Mouse (Mus musculus) fat pad, adult 2 months (tissue): ENCODE results near the gene Robo3.

Experiments
- DNase-seq: peaks from one replicate; pipeline ENCODE4 v3.0.0-alpha.2; 2011; ENCODE audit warnings: low read depth, low spot score; ENCODE audit errors: extremely low read depth

The Robo3 gene

DNA sequence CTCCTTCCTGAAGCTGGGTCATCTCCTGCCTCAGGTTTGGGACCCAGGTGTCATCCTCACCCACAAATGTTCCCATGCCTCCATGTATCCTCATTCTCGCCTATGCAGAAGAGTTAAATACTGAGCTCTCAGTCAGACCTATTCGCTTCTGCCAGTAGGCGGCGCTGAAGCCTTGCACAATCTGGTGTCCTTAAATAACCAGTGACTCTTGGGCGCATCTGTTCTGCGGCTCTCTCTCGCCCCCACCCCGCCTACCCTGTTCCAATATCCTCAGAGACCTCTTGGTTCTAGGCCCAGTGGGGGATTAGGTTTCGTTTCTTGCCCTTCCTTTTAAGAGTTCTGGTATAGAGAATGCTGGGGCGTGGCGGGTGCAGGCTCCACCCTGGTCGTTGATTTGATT, 2.5 kb downstream of the Robo3 start:
- DNase-seq: no peak

GRCm38 (mm10) chr9:37429326-37429725, 3.7 kb downstream of the Robo3 start:
- no peak for DNase-seq

- DNase-seq: no peak
Measured at GRCm38 (mm10) chr9:37421239-37421638, 11.8 kb downstream of the Robo3 start.

- no peak for DNase-seq
Measured at GRCm38 (mm10) chr9:37420676-37421075, 12.4 kb downstream of the Robo3 start.

- DNase-seq: no peak
Measured at GRCm38 (mm10) chr9:37418791-37419190, 14.3 kb downstream of the Robo3 start.

DNA sequence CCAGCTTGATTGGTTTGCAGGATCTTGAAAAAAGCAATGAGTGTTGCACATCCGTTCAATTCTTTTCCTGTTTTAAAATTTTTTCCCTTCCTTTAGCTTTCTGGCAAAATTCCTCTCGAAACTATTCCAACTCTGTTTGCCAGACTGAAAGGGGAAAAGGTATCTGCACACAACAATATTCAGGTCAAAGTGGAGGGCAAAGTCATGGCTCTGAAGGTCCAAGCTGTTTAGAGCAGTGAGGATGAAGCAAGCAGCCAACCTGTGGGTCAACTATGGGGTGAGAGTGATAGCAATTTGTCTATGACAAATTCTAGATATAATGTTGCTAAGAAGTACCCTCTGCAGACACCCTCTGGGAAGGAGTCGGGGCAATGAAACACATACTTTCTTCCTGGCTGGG, 18.4 kb downstream of the Robo3 start:
- no peak for DNase-seq

- no peak for DNase-seq
Measured at GRCm38 (mm10) chr9:37412989-37413388, 20.1 kb downstream of the Robo3 start.

DNA sequence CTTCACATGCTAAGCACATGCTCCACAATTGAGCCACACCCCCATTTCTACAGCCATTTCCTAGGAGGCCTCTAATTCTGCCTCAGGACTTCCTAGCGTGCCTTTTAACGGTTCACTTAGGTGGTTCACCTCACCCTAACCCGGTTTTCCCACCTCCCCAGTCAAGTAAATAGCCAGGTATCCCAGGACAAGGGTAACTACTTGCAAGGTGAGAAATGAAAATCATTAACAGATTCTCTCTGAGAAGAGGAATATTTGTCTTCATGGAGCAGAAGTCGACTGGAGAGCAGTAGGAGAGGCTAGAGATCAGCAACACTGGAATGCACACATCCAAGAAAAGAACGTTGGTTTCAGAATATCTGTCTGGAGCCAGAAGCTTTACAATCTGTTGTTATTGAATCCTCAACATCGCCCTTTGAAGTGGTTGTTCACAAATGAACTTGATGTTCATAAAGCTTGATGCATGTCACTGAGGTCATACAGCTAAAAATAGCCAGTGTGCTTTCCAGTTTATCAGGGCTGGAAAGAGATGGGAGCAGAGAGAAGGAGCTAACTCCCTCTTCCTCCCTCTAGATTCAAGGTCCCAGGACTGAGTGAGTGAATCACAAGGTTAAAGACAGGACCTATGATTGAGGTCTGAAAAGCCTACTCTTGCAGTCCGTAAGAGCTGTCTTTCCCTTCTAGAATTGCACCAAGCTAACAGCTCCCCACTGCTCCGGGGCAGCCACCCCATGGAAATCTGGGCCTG, 23.2 kb downstream of the Robo3 start:
- no peak for DNase-seq

DNA sequence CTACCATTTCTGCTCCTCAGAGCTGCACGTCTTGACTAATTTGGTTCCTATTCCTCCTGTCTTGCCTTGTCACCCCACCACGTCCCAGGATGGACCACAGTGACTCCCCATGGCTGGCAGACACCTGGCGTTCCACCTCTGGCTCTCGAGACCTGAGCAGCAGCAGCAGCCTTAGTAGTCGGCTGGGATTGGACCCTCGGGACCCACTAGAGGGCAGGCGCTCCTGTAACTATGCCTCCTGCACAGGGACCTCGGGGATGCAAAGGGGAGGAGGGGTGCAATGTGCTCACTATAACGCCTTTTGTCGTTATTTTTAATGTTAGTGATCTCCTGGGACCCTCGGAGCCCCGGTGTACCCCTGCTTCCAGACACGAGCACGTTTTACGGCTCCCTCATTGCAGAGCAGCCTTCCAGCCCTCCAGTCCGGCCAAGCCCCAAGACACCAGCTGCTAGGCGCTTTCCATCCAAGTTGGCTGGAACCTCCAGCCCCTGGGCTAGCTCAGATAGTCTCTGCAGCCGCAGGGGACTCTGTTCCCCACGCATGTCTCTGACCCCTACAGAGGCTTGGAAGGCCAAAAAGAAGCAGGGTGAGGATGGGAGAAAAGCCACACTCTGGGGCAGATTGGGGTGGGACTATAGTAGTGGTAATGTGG, 25.1 kb downstream of the Robo3 start:
- no peak for DNase-seq

DNA sequence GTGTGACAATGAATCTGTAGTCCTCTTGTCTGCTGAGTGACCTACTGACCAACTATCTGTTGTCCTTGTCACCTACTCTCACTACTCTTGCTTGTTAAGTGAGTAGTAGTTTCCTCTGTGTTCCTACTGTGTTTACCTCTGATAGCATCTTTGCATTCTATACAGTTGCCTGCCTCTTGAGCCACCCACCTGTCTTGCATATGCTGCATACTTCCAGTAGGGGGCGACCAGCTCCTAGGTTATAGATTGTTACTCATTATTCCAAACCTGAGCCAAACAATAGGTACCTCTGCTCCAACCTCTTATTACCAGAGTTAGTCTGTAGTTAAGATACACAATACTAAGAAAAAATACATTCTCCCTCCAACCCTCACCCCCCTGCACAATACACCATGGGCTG, 26.7 kb downstream of the Robo3 start:
- DNase-seq: no peak

- no peak for DNase-seq
Measured at GRCm38 (mm10) chr9:37403011-37403410, 30.0 kb downstream of the Robo3 start.

DNA sequence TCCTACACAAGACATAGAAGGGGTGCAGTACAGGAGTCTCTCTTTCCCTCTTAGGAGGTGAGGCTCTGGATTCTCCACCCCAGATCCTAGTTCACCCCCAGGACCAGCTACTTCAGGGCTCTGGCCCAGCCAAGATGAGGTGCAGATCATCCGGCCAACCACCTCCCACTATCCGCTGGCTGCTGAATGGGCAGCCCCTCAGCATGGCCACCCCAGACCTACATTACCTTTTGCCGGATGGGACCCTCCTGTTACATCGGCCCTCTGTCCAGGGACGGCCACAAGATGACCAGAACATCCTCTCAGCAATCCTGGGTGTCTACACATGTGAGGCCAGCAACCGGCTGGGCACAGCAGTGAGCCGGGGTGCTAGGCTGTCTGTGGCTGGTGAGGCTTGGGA, 30.5 kb downstream of the Robo3 start:
- DNase-seq: no peak

GRCm38 (mm10) chr9:37401802-37402201, 31.2 kb downstream of the Robo3 start, which contains the start of gene Robo4:
Gene Robo4 (plus strand): TSS chr9:37401897.
- DNase-seq: no peak

- DNase-seq: no peak
Measured at GRCm38 (mm10) chr9:37400585-37400984, 32.5 kb downstream of the Robo3 start.

DNA sequence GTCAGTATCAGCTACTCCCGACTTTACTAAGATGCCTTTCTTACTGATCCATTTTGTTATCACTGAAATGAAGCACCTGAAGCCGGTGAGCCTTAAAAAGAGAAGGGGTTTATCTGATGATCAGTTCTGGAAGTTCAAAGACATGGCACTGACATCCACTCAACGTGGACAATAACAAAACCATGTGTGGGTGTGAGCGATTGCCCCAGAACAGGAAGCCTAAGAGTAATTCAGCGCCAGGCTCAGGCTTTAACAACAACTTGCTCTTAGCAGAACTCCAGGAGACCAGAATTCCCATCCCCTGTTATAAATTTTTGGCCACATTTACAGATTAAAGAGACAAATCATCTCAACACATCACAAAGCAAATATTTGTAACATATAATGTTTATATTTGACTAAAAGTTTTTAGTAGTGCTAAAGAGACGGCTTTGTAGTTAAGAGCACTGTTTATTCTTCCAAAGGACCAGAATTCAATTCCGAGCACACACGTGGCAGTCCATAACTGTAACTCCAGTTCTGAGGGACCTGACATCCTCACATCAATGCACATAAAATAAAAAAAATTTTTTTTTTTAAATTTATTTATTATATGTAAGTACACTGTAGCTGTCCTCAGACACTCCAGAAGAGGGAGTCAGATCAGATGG, 39.4 kb downstream of the Robo3 start:
- DNase-seq: no peak

DNA sequence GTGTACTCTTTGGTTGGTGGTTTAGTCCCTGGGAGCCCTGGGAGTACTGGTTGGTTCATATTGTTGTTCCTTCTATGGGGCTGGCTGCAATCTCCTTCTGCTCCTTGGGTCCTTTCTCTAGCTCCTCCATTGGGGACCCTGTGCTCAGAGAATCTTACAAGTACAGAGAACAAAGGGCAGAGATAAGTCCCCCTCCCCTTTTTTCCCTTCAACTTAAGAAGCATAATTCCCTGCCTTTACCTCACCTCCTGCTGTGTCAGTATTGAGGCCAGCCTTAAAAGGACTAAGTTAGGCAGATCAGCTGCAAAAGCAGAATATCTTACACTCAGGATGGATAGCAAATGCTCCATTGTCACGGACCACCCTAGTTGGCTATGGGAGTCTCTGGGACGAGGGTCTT, 41.0 kb downstream of the Robo3 start:
- no peak for DNase-seq

DNA sequence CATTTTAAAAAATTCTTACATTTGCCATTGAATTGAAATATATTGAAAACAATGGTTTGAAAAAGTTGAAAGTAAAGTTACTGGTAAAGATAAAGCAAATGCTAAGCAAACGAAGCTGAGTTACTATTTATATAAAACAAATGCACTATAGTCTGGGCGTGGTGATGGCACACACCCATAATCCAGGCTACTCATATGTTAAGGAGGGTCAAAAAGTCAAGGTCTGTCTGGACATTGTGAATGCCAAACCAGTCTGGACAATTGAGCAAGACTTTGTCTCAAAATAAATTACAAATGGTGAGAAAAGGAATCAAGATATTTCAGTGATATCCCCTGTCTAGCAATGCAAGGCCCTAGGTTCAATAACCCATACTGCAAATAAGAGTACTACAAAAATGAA, 42.2 kb downstream of the Robo3 start:
- DNase-seq: no peak

GRCm38 (mm10) chr9:37384284-37385182, 48.5 kb downstream of the Robo3 start:
- no peak for DNase-seq

DNA sequence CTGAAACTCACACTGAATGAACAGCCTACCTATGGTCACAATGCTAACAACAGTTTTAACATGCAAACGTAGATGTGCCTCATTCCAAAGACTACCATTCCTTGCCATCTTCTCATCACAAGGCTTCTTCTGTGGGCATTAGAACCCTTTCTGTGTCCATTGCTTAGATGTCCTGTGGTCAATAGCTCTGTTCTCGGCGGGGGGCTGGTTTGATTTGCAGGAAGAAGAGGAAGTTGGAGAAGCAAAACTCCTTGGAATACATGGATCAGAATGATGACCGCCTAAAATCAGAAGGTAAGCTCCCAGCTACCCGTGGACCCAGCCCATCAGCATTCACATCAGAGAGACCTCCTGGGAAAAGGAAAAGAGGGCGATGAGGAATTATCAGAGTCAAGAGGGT, 49.9 kb downstream of the Robo3 start:
- no peak for DNase-seq

DNA sequence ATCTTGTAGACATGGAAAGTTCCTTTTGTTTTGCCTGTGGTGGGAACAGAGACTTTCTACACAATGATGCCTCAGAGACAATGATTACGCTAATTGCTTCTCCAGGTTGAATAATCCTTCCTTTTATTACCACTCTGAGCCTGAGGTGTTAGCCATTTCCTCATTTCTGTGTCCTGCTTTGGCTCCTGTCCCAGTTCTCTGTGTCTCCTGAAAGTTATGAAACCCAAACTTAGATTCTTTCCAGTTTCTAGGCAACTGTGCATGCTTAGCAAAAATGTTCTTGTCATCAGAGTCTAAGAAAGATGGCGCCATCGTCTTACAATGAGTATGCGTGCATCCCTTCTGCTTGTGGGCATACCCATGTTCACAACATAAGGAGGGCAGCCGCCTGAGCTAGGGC, 57.3 kb downstream of the Robo3 start:
- peak; percentile 92 for DNase-seq

- peak; percentile 40 for DNase-seq
Measured at GRCm38 (mm10) chr9:37371232-37371801, 61.7 kb downstream of the Robo3 start.
